Mouse (Mus musculus): ENCODE measurements at regions not wholly inside any gene's neighbourhood (a gene's known extent, or its start where the extent isn't known, plus 50 kb on each side); places are given as distances from the start of the nearest gene placed in this dataset.
A peak's percentile ranks its signal among the peaks of the same experiment; 100 is the strongest.

DNA sequence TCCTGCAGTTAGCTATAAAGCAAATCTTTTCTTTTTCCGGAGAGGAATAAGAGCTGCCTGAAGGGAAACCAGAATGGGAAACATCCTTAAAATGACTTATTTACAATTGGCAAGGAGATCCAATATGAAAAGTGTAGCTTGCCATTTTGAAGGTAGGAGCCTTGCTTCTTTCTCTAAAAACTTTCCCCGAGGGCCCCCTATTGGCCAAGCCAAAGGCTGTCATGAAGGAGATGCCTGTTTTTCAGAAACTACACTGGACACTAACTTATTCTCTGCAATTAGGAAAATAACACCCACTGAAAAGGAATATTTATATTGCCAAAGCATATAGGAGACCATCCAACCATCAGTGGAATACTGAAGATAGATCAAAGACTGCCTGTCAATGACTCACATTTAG, 312.8 kb upstream of the Thrb start:
- no peak for DNase-seq (ENCODE audit: low spot score)

DNA sequence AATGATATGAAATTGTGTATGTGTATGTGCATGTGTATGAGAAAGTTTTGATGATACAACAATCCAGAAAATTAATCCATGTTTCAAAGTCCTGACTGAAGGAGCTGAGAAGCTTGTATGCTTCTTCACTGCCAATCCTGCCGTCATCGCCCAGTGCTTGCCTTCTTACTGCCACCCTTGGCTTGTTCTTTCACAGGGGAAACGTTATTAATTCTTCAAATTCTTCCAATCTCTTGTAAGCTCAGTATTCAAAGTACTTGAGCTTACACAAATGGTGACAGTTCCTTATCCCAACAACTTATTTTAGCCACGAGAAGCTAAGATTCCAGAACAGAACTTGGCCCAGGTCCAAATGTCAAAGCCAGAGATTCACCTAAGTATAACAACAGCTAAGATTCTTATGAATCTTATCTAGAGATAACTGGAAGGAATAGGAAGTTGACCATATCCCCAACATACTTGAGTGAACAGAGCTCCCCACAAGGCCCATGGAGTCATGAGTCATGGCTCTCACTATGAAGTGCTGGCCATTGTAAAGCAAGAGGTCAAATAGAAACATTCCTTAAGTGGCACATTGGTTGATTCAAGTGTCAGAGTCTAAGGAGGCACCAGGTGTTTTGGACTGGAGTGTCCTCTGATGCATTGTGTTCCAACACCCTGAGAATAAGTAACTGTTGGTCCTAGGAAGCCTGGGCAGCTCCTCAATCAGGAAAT, 307.6 kb upstream of the Thrb start:
- no peak for DNase-seq (ENCODE audit: low spot score)

- DNase-seq (ENCODE audit: low spot score) = no peak
These were observed 298.2 kb upstream of the Thrb start for GRCm38 (mm10) chr14:17361910-17362309.

- DNase-seq (ENCODE audit: low spot score) = no peak
These were observed 257.1 kb upstream of the Thrb start for GRCm38 (mm10) chr14:17402751-17403479.

GRCm38 (mm10) chr14:17405551-17406336, 254.3 kb upstream of the Thrb start:
- peak; percentile 15 for DNase-seq (ENCODE audit: low spot score)

DNA sequence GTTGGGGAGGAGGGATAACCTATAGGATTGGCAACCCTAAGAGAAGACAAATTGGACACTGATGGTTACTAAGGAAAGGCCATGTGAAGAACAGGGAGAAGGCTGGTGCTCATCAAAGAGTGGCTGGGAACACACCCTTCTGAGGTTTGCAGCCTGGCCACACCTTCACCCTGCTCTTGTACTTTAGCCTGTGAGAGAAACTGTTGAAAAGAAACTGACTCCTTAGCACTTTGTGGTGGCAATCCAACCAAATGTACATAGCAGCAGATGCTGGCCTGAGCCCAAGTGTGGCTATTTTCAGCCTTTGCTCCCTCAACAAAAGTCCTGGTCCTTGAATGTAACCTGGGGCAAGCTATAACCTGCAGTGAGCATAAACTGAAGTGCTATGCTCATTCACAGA, 253.2 kb upstream of the Thrb start:
- DNase-seq (ENCODE audit: low spot score) = no peak

DNA sequence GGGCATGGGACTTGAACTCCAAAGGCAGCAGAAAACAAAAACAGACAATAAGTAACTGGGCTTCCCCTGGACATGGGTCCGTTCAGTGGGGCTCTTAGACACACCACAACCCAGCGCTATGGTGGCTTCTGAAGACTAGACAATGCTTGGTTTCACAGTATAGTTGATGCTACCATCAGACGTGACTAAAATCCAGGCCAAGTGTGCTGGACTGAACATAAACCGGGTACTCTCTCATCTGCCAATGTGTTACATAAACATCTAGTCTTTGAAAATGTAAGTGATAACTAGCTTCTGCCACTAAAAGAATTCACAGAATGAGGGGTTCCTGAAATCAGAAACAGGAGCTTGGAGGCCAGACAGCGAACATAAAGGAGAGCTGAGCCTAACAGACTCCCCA, 251.7 kb upstream of the Thrb start:
- no peak for DNase-seq (ENCODE audit: low spot score)

GRCm38 (mm10) chr14:17408813-17409212, 251.2 kb upstream of the Thrb start:
- no peak for DNase-seq (ENCODE audit: low spot score)

DNA sequence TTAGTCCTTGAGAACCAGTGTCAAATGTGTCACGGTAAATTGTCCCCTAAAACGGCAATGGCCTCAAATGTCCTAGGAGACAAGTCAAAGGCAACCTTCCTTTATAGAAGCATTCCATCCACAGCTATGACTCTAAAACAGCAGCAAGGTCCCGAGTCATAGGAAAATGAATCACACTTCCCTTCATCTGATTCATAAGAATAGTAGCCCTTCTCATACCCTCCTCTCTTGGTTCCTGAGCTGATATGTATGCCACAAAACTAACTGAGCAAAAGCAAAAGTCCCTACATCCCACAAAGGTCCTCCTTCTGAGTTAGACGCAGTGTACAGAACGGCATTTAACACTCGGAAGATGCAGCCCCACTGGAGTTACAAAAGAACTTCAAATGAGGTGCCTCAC, 250.6 kb upstream of the Thrb start:
- DNase-seq (ENCODE audit: low spot score) = no peak

DNA sequence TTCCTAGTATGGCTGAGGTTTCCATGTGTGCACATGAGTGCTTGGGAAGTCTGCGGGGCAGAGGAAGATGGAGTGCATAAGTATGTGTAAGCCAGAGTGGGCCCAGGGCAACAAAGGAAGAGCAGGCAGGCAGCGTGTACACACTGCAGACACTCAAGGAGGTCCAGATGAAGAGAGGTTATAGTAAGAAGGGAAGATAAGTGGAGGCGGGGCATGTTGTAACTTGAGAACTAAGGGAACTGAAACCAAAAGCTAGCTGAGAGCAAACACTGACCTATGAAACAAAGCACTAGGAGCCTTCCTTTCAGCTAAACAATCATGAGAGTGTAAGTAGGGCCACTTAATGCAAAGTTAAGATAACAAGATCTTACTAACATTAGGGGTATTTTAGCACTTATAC, 249.3 kb upstream of the Thrb start:
- DNase-seq (ENCODE audit: low spot score) = no peak

DNA sequence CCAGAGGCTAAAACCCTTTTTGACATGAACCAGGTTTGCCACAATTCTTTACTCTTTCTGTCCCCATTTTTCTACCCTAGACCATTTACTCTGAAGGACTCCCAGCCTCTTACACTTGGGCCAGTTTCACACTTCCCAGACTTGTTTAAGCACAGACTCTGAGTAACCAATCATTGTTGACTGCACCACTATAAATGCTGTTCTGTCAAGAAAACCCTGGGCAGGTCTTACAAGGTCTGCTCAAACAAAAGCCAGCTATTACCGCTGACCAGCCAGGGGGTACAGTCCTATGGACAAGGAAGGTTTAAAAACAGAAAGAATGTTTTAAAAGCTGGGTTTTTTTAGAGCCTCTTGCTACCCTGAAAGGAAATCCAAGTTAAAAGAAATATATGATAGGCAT, 248.8 kb upstream of the Thrb start:
- no peak for DNase-seq (ENCODE audit: low spot score)

DNA sequence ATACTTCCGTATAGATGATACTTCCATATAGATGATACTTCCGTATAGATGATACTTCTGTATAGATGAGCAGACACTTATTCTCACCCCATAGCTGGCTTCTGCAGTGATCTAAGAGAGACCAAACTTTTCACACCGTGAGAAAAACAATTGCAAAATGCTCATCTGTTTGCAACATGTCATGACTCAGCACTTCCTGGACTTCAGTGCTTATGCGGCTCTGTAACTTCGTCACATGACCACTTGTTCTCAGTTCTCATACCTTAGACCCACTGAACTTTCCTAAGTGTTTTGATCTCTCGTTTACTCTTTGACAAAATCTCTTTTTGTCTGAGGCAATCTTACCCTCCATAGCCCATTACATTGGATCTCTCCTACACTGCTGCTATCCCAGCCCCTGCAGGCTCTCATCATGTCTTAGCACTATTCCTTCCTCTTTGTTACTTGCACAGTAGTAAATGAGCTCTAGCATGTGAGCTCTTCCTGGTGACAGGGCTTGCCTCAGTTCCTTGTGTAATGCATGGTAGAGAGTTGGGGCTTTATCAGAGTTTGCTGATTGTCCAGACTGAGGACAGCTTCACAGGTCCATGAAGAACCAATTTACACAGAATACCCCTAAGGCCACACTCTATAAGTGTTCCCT, 245.7 kb upstream of the Thrb start:
- DNase-seq (ENCODE audit: low spot score) = no peak

- no peak for DNase-seq (ENCODE audit: low spot score)
These were observed 232.3 kb upstream of the Thrb start for GRCm38 (mm10) chr14:17427751-17428150.

- no peak for DNase-seq (ENCODE audit: low spot score)
These were observed 230.9 kb upstream of the Thrb start for GRCm38 (mm10) chr14:17429157-17429556.

GRCm38 (mm10) chr14:17433346-17433745, 226.7 kb upstream of the Thrb start:
- DNase-seq (ENCODE audit: low spot score) = no peak

DNA sequence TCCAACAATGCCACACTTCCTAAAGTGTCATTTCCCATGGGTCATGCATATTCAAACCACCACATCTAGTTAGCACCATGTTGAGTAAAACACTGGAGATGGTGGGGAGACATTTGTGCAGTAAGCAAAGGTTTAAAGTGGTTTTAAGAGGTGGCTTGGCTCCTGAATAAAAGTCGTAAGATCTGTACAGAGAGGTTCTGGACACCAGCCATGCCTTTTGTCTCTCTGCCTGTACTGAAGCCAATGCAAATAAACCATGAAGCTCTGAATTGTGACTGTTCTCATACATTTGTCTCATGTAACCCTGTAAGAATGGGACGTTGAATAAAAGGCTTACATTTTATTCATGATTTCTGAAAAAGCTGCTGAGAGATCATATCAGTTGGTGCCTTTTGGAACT, 202.1 kb upstream of the Thrb start:
- no peak for DNase-seq (ENCODE audit: low spot score)

DNA sequence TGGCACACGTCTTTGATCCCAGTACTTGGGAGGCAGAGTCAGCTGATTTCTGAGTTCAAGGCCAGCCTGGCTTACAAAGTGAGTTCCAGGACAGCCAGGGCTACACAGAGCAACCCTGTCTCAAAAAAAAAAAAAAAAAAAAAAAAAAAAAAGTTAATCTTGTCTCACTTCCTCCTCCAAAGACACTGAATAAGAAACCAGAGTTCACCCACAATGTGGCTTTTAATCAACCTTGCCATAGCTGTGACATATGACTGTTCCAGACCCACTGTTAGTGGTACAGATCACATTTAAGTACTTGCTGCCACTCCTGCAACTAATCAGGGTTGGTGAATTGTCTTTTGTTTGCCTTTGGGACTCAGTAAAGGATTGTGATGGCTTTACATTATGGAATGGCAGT, 181.1 kb upstream of the Thrb start:
- no peak for DNase-seq (ENCODE audit: low spot score)

GRCm38 (mm10) chr14:17484866-17485265, 175.2 kb upstream of the Thrb start:
- no peak for DNase-seq (ENCODE audit: low spot score)

DNA sequence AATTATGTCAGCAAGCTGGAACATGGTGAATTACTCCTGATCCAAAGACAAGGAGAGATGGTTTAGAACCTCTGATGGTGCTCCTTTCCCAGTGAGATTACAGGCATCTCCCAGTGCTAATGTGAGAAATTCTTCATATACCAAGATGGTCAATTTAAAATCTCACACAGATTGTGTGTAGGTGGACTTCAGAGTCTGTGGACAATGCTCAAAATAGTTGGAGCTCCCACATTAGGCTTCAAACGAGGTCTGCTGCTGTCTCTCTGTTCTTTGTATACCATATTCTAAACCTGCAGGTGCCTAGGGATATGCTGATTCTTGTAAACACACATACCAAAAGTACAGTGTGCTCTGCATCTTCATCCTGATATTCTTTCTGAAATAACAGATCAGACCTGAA, 146.3 kb upstream of the Thrb start:
- DNase-seq (ENCODE audit: low spot score) = no peak

DNA sequence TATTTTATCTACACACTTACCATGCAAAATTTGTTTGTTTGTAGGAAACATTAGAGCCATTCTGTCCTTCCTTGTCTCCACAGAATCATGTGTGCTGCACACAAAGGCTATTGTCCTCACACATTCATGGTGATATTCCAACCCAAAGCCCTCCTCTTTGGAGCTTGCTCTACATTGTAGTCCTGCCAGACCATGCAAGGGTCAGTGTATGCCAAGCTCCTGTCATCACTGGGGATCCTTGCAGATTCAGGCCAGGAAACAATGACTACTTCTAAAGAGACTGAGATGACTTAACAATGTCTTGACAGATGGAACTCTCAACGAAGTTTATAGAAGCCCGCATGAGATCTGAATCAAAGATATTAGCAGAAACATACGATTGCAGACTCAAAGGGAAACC, 137.4 kb upstream of the Thrb start:
- DNase-seq (ENCODE audit: low spot score) = no peak

- DNase-seq (ENCODE audit: low spot score) = no peak
These were observed 136.1 kb upstream of the Thrb start for GRCm38 (mm10) chr14:17523916-17524315.

- DNase-seq (ENCODE audit: low spot score) = no peak
These were observed 120.7 kb upstream of the Thrb start for GRCm38 (mm10) chr14:17539322-17539721.

GRCm38 (mm10) chr14:17556458-17556857, 103.6 kb upstream of the Thrb start:
- no peak for DNase-seq (ENCODE audit: low spot score)
